Mouse (Mus musculus) heart, embryonic 12.5 days (tissue): ENCODE results near the gene Gprc6a. TPM values are rescaled to one million over a fixed set of nuclear protein-coding genes. Genes with fewer than 3 reads are reported as not detected.
A peak's percentile ranks its signal among the peaks of the same experiment; 100 is the strongest.

Experiments
- ATAC-seq: fragments of 200-750 bp; cut with Nextera tagmentation; 2 replicates; pipeline ENCODE4 v1.8.0; 2017; ENCODE audit warnings: moderate TSS enrichment, moderate library complexity; ENCODE audit not compliant: insufficient number of reproducible peaks, low FRiP score
- H3K27ac ChIP-seq: fragments of 300-500 bp; sonication (generic); 2 replicates; pipeline ENCODE4 v1.5.1; 2016; ENCODE audit warnings: mild to moderate bottlenecking, moderate library complexity; ENCODE audit not compliant: poor library complexity, severe bottlenecking
- H3K27me3 ChIP-seq: fragments of 300-500 bp; sonication (generic); replicated peaks from 2 replicates; pipeline ENCODE4 v1.6.1; 2016; ENCODE audit warnings: mild to moderate bottlenecking, moderate library complexity
- H3K36me3 ChIP-seq: fragments of 300-500 bp; sonication (generic); 2 replicates; pipeline ENCODE4 v1.6.1; 2016; ENCODE audit warnings: mild to moderate bottlenecking, moderate library complexity
- H3K4me1 ChIP-seq: fragments of 300-500 bp; sonication (generic); replicated peaks from 2 replicates; pipeline ENCODE4 v1.6.1; 2016; ENCODE audit warnings: mild to moderate bottlenecking
- H3K4me2 ChIP-seq: fragments of 300-500 bp; sonication (generic); 2 replicates; pipeline ENCODE4 v1.6.1; 2016; ENCODE audit warnings: mild to moderate bottlenecking, moderate library complexity
- H3K4me3 ChIP-seq: fragments of 300-500 bp; sonication (generic); 2 replicates; pipeline ENCODE4 v1.5.1; 2016; ENCODE audit warnings: mild to moderate bottlenecking
- H3K9ac ChIP-seq: fragments of 300-500 bp; sonication (generic); 2 replicates; pipeline ENCODE4 v1.6.1; 2016; ENCODE audit warnings: mild to moderate bottlenecking, moderate library complexity
- H3K9me3 ChIP-seq: fragments of 300-500 bp; sonication (generic); replicated peaks from 2 replicates; pipeline ENCODE4 v1.6.1; 2016; ENCODE audit warnings: mild to moderate bottlenecking, moderate library complexity
- WGBS: fragments of 180-500 bp; shearing (Covaris S2); methylation state at CpG from one replicate; pipeline ENCODE4 v1.1.7; 2016; 5-methylcytosine and 5-hydroxymethylcytosine counted together
- polyA plus RNA-seq: library from polyadenylated mRNA; unstranded; fragments of >200 nt; fragmentation: Nextera tagmentation; extraction: Ambion mirVana; gene quantifications from 2 replicates; pipeline ENCODE4 v1.2.1, GENCODE M21; 2016

The Gprc6a gene
- not detected in 2 replicates for polyA plus RNA-seq

DNA sequence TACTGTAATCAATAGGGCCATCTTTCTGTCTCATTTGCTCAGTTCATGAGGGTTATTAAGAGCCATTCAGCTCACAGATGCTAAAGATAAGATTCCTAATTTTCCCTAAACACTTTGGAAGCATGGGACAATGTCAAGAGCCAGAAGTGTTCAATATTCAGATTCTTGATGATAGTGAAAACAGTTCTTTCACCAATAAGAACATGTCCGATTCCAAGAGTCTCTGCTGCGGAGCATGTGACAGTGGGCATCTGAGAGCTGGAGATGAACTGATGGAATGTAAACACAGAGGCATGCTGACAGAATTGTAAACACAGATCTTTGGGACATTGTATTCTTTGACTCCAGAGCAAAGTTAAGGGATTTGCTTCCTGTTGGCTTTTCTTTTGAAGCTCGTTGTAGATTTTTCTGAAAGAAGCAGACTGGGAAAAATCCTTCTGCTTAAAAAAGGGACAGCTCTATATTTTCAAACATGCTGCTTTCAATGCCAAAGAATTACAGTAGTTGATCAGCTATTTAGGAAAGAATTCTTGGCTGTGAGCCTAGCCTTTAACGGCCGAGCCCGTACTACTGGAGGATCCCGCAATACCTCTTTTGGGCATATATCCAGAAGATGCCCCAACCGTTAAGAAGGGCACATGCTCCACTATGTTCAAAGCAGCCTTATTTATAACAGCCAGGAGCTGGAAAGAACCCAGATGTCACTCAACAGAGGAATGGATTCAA, at the start of gene Gprc6a:
TSS of gene Gprc6a (minus strand) at position 51 of the 726 bp plus-strand sequence.
- no peak for ATAC-seq
- Histone ChIP-seq H3K36me3 (no peaks in the 10 kb centered on the region), H3K4me2 (no peak within 1 kb of the TSS), H3K27ac (no peak within 1 kb of the TSS), H3K4me3 (no peak within 1 kb of the TSS), H3K9me3 (no peaks in the 10 kb centered on the region), H3K9ac (no peak within 1 kb of the TSS), H3K4me1 (no peaks in the 10 kb centered on the region), H3K27me3 (no peaks in the 10 kb centered on the region)
- WGBS, result 64% methylated on average over 8 of the region's 8 CpGs

DNA sequence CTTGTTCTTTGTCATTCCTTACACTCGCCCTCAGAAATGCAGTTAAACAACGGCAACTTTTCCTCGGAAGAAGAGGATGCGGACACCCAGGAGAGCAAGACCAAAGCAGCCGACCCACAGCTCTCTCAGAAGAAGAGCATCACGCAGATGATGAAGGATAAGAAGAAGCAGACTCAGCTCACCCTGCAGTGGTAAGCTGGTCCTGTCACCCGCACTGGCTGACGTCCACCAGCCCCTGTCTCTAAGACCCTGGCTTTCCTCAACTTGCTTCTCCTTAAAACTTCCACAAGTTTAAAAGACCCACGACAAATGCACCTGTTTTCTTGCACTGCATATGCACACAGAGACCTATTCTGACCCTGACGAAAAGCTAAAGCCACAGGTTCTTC, 47.0 kb upstream of the Gprc6a start:
- no peaks in the 10 kb centered on the region for H3K9me3 ChIP-seq
- no peak overlapping the region for H3K9ac ChIP-seq
- H3K4me1 ChIP-seq, result peaks cover 12% of the 10 kb centered on the region; the same call in 1 of the 2 replicates
- no peak for ATAC-seq
- H3K27ac ChIP-seq, result no peak overlapping the region
- H3K27me3 ChIP-seq, result peaks cover 24% of the 10 kb centered on the region
- peak overlapping the region; percentile 48 for H3K4me3 ChIP-seq
- H3K36me3 ChIP-seq, result no peaks in the 10 kb centered on the region
- WGBS, result 6% methylated on average over 10 of the region's 10 CpGs
- H3K4me2 ChIP-seq, result peak overlapping the region; percentile 97

DNA sequence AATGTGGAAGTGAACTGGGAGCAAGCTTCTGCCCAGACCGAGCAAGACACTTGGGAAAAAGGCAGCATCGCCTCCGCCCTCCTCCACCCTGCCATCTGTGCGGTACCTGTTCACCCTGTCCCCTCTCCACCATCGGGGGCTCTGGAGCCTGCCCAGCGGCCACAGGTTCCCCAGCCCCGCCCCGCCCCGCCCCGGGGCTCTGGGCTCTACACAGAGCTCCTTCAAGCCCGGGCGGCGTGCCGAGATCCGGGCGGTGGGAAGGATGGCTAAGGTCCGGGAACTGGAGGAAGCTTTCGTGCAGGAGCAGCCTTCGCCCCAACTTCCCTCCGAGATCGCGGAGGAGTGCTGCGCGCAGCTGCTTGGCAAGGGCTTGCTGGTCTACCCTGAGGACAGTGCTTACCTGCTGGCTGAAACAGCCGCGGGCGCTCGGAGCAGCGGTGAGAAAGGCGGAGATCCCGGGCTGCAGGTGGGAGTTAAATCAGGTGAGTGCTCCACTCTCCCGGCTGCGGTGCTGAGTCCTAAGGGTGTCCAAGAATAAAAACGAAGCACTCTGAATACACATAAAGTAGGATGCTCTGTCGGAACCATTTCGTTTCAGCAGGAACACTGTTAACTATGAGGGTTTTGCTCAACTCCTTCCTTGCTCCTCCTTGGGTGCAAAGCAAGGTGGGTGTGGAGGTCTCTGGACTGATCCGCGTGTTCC, 46.4 kb upstream of the Gprc6a start, which contains the start of gene Rfx6:
TSS of gene Rfx6 (plus strand) at position 209 of the 703 bp plus-strand sequence.
- no peak within 1 kb of the TSS for H3K27ac ChIP-seq
- peak within 1 kb of the TSS; percentile 48 for H3K4me3 ChIP-seq
- H3K27me3 ChIP-seq, result peaks cover 24% of the 10 kb centered on the region
- H3K9me3 ChIP-seq, result no peaks in the 10 kb centered on the region
- peak within 1 kb of the TSS; percentile 97 for H3K4me2 ChIP-seq
- peaks cover 12% of the 10 kb centered on the region; the same call in 1 of the 2 replicates for H3K4me1 ChIP-seq
- under 1% methylated on average over 38 of the region's 38 CpGs for WGBS
- peak; percentile 36; the same call in 1 of the 2 replicates for ATAC-seq
- H3K36me3 ChIP-seq, result no peaks in the 10 kb centered on the region
- H3K9ac ChIP-seq, result 0 out of 2 replicates have a peak within 1 kb of the TSS, but pooled peaks have one; percentile 23

DNA sequence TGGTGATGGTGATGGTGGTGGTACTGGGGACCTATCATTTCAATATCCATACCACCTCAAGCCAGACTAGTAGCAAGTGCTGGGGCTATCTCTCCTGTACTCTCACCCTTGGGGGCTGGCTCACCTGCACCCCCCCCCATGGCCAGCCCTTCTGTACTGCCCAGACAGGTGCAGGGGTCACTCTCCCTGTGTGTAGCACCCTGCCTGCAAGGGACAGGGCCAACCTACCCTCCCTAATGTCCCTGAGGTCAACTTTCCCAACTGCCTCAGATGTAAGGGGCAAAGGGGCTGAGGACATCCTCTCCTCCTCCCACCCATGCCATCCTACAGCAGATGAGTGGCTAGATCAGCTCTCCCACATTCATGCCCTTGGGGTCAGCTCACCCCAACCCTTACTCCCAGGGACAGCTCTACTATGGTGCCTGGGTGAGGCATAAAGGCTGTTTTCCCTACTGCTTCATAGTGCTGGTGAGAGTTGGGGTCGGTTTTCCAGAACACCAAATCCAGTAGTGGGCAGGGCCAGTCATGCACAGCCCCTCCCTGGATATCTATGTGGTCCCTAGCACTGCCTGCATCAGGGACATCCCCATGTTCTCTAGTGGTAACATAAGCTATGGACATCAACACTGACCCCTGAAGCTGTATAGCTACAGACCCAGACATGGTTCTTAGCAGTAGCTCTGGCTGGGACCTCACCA, 41.0 kb upstream of the Gprc6a start:
- WGBS, result 39% methylated on average over 1 of the region's 1 CpGs
- no peak overlapping the region for H3K9ac ChIP-seq
- H3K9me3 ChIP-seq, result no peaks in the 10 kb centered on the region
- peaks cover under 1% of the 10 kb centered on the region; the same call in 1 of the 2 replicates for H3K4me1 ChIP-seq
- no peak overlapping the region for H3K4me3 ChIP-seq
- no peaks in the 10 kb centered on the region for H3K36me3 ChIP-seq
- no peak overlapping the region for H3K4me2 ChIP-seq
- H3K27ac ChIP-seq, result no peak overlapping the region
- peaks cover 12% of the 10 kb centered on the region for H3K27me3 ChIP-seq
- no peak for ATAC-seq

DNA sequence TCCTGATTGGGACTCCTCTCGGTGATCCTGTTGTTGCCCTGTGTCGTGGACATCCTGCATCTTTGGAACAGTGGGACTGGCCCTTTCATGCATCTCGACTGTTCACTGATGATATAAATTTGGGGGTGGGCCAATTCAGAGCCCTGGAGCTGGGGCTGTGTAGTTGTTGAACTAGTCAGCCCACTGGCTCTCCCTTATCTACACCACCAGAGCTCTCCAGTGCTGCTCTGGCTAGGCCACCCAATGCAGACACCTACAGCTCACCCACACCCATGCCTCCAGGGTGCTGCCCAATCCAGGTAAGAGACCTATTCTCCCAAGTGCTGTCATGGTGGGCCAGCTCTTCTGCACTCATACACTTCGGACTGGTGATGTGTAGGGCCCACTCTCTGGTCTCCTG, 40.3 kb upstream of the Gprc6a start:
- WGBS, result 75% methylated on average over 4 of the region's 4 CpGs

DNA sequence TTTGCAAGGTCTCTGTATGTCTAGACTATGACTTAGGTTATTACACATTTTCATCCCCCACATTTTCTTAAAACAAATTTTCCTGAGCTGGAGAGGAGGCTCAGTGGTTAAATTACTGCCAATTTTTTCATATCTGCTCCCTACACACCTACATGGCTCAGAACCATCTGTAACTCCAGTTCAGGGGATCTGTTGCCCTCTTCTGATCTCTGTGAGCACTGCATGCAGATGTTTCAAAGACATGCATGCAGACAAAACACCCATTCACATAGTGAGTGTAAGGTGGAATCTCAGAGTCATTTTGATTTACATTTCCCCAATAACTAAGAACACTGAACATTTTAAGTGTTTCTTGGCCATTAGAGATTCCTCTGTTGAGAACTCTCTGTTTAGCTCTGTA, 38.1 kb upstream of the Gprc6a start:
- H3K36me3 ChIP-seq, result no peaks in the 10 kb centered on the region
- no peak overlapping the region for H3K27ac ChIP-seq
- H3K4me3 ChIP-seq, result no peak overlapping the region
- no peaks in the 10 kb centered on the region for H3K9me3 ChIP-seq
- ATAC-seq, result no peak
- no peak overlapping the region for H3K4me2 ChIP-seq
- H3K27me3 ChIP-seq, result no peaks in the 10 kb centered on the region
- H3K9ac ChIP-seq, result no peak overlapping the region
- no peaks in the 10 kb centered on the region for H3K4me1 ChIP-seq

More for the DNA sequence above, 40.3 kb upstream of the Gprc6a start:
- Histone ChIP-seq H3K4me3 (no peak overlapping the region), H3K36me3 (no peaks in the 10 kb centered on the region), H3K27ac (no peak overlapping the region), H3K4me1 (no peaks in the 10 kb centered on the region), H3K9ac (no peak overlapping the region), H3K4me2 (no peak overlapping the region), H3K27me3 (peaks cover 5% of the 10 kb centered on the region), H3K9me3 (no peaks in the 10 kb centered on the region)
- ATAC-seq, result no peak

DNA sequence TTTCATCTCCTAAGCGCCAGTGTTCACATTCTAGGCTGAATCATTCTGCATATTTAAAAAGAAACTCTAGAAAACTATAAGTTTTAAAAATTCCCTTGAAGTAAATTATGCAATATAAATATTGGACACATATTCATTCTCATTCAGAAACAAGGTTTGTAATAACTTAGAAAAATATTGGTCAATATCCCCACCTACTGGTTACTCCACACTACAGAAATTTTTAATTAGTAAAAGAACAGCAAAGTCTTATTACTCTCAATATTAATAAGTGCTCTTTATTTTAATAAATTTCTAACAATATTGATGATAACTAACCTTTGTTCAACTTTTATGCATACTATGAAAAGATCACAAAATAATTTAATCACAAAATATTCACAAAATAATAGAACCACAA, 26.1 kb upstream of the Gprc6a start:
- no peak overlapping the region for H3K27ac ChIP-seq
- no peaks in the 10 kb centered on the region for H3K4me1 ChIP-seq
- no peak for ATAC-seq
- no peak overlapping the region for H3K9ac ChIP-seq
- no peaks in the 10 kb centered on the region for H3K36me3 ChIP-seq
- H3K9me3 ChIP-seq, result no peaks in the 10 kb centered on the region
- WGBS, result 57% methylated on average over 1 of the region's 1 CpGs
- H3K4me3 ChIP-seq, result no peak overlapping the region
- no peaks in the 10 kb centered on the region for H3K27me3 ChIP-seq
- H3K4me2 ChIP-seq, result no peak overlapping the region

DNA sequence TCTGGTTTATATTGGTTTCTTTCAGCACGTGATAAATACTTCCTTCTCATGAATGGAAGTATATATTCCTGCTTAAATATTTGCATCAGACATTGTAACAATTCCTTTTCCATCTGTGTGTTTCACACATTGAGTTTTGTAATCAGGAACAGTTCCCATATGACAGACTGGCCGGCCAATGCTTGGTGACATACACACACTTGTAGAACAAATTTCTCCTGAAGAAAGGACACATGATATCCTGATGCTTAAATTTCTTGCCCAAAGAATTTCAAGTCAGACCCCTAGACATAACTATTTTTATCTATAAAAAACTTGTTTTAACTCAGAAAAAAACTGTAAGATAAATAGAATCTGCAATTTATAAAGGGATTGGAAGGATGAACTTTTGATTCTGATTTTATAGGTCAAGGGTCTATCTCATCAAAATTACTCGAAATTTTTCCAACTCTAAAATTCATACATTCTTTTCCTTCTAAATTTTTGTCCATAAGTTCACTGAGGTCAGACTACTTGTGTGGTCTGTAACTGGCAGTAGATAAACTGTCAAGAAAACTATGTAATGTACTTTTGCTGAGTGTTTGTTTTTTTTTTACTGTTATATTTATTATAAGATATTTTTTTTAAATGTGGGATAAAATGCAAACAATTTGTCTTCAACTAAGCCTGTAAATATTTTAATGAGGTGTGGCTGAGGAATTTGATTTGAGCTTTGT, 18.4 kb upstream of the Gprc6a start:
- no peak overlapping the region for H3K27ac ChIP-seq
- no peaks in the 10 kb centered on the region for H3K36me3 ChIP-seq
- no peak overlapping the region for H3K4me3 ChIP-seq
- no peaks in the 10 kb centered on the region for H3K9me3 ChIP-seq
- no peak for ATAC-seq
- H3K4me2 ChIP-seq, result no peak overlapping the region
- no peaks in the 10 kb centered on the region for H3K4me1 ChIP-seq
- no peak overlapping the region for H3K9ac ChIP-seq
- 60% methylated on average over 3 of the region's 3 CpGs for WGBS
- H3K27me3 ChIP-seq, result no peaks in the 10 kb centered on the region

DNA sequence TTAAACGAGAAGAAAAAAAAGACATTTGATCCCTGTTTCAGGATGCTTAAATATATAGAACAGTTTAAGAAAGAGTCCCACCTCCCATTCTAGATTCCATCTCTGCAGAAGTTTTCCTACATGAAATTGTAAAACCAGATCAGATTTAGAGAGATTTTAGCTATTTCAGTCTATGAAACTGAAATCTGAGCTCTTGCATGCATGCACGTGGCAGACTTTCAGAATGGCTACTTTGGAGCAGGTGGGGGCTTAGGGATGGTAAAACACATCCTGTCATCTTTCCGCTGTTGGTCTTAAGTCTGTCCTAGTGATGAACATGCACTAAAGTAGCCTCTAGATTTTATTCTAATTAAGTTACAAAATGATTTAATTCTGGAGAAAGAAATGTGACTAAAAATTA, 10.1 kb downstream of the Gprc6a start:
- WGBS, result 80% methylated on average over 3 of the region's 3 CpGs
- Histone ChIP-seq H3K4me3 (no peak overlapping the region), H3K9me3 (no peaks in the 10 kb centered on the region), H3K9ac (no peak overlapping the region), H3K27me3 (no peaks in the 10 kb centered on the region), H3K4me1 (0 out of 2 replicates have a peak, but pooled peaks cover 5% of the 10 kb centered on the region), H3K36me3 (no peaks in the 10 kb centered on the region), H3K4me2 (no peak overlapping the region), H3K27ac (no peak overlapping the region)
- ATAC-seq, result no peak

DNA sequence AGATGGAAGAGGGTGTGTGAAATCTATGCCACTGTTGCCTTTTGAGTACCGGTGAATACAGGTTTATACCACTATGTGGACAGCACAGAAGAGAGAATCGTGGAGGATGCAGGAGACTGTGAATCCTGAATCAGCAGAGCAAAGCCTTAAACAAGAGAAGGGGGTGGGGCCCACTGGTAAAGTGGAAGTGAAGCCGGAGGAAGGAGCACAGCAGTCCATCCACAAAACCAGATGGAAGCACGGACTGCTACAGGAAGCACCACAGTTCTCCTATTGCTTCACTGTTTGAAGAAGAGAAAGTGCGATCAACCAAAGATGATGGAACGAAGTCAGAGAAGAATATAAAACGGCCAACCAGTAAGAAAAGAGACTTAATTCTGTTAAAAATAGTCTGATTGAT, 11.1 kb downstream of the Gprc6a start:
- no peak for ATAC-seq

More for the DNA sequence above, 11.1 kb downstream of the Gprc6a start:
- Histone ChIP-seq H3K9me3 (no peaks in the 10 kb centered on the region), H3K27ac (no peak overlapping the region), H3K9ac (no peak overlapping the region), H3K4me3 (no peak overlapping the region), H3K4me1 (0 out of 2 replicates have a peak, but pooled peaks cover 5% of the 10 kb centered on the region), H3K4me2 (no peak overlapping the region), H3K36me3 (no peaks in the 10 kb centered on the region), H3K27me3 (no peaks in the 10 kb centered on the region)
- 66% methylated on average over 7 of the region's 7 CpGs for WGBS
